Mouse (Mus musculus): ENCODE measurements around the gene Tmem59l.

Gene Tmem59l

DNA sequence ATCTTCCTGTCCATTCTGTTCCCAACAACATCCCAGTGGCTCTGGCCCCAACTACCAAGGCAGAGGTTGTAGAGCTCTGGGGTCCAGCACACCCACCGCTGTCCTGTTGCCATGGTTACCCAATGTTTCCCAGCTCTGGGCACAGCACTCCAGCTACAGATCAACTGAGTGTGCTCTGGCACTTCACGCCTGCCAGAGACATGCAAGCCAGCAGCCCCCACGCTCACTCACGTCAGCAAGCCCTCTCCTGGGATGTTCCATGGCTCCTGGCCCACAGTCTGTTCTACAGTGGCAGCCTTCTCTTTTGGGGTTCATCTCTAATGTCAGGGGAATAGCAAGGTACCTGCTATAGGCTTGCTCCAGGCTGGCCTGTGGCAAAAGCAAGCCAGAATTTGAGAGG is 23.9 kb downstream of the Tmem59l start:
- DNase-seq (ENCODE audit: low read depth in 1 of 2, low spot score in 2 of 2), result no peak

DNA sequence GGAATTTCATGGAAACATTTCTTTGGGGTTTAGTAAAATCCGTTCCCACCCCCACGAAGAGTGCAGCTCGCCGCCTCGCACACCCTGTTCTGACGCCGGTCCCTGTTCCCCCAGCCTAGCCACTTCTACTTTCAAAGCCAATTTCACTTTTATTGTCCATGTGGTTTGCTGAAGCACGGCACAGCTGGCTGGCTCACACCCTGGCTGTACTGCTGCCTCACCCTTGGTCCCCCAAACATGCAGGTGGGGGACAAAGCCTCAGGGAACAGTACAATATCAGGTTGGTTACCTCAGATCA is 24.7 kb downstream of the Tmem59l start:
- DNase-seq (ENCODE audit: low read depth in 1 of 2, low spot score in 2 of 2), result no peak

DNA sequence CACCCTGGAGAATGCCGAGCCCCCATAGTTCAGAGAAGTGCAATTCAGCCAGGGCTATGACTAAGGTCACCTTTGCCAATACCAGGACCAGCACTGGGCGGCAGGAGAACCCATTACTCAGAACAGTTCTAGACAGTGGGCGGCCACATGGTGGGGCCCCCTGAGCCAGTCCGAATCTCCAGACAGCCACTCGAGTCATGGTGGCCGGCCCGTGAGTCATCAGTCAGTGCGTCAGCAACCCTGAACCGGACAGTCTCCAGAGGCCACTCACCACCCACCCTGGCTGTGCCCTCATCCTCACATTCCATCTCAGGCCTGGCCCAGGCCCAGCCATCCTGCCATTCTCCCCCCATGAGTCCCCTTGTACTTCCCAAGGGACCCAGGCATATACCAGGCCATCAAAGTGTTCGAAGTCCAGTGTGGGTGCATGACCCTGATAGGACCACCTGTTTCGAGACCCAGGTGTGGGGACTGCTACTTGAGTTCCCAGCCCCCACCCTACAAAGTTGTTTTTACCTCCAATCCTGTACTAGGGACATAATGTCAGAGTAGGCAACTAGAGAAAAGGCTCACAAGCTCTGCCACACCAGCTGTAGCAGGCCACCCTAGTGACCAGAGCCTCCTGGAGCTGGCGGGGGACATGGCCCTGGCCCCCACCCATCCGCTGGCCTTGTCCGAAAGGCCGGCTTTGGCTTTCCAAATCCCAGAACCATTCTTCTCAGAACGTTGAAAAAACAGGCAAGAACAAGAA is 25.2 kb downstream of the Tmem59l start:
- DNase-seq (ENCODE audit: low read depth in 1 of 2, low spot score in 2 of 2), result no peak

DNA sequence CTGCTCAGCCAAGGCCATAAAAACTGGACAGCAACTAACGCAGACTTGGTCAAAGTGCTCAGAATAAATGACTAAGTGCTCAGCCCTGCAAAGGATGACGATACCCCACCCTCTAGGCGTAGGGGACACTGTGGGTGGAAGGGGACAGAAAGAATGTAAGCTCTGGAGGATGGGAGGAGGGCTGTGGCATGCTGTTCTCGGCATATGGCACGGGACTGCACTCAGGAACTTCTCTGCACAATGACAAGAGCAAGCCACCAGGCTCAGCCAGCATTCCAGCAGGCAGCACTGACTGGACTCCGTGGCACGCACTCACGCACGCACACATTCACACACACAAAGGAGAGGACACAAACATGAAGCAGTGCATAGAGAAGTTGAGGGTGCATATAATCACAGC is 26.6 kb downstream of the Tmem59l start:
- no peak for DNase-seq (ENCODE audit: low read depth in 1 of 2, low spot score in 2 of 2)

DNA sequence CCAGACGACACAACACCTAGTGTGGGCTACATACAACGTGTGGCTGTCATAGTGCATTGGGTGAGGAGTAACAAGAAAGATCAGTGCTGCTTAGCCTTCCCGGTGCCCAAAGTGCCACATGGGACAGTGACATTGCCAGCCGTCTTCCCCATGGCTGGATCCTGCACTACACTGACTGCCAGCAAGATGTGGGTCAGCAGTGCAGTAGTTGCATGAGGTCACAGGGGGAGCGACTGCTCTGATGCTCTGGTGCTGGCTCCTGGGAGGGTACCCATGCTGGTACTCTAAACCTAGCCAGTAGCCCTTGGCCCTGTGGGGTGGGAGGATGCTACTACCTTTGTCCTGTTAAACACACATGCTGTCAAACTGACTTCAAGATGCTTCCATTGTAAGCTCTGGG is 27.0 kb downstream of the Tmem59l start:
- DNase-seq (ENCODE audit: low read depth in 1 of 2, low spot score in 2 of 2), result no peak

DNA sequence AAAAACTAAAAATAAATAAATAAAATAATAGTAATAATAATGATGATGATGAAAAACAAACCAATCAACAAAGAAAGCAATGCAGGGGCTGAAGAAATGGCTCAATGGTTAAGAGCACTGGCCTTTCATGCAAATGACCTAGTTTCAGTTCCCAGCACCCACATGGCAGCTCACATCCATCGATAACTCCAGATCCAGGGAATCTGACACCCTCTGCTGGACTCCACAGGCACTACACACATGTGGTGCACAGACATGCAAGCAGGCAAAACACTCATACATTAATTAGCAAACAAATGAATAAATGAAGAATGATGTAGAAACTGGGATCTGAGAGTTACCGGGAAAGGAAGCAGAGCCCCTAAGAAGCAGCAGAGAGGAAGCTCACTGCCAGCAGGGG is 27.5 kb downstream of the Tmem59l start:
- no peak for DNase-seq (ENCODE audit: low read depth in 1 of 2, low spot score in 2 of 2)

DNA sequence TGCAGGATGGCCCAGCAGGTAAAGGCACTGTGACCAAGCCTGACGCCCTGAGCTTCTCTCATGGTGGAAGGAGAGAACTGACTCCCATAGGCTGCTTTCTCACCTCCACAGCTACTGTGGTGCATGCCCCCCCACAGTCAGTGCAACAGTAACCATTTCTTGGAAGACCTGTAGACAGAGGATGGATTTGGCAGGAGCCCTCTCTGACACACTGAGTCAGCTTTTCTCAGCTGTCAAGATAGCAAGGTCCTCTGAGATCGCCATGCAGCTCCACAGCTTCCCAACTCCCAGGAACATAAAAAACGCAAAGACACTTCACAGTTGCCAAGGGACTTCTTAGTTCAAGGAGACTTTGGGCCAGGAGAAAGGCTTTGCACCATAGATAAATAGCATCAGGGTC is 28.7 kb downstream of the Tmem59l start:
- DNase-seq (ENCODE audit: low read depth in 1 of 2, low spot score in 2 of 2), result no peak

DNA sequence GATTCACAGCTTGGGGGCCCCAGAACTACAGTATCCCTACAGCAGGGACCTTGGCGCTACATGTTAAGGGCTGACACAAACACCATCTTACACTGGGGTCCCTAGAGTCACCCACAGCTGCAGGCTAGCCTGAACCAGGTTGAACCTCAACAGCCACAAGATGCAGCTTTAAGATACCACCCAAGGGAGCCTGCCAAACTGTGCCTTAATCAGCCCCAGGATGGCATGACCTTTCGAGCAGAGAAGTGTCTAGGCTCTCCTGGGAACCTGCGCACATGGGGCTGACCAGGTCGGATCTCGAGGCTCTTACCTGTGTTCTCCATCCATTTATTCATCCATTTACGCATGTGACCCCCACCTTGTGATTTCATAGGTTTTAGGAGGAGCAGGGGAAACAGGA is 29.3 kb downstream of the Tmem59l start:
- DNase-seq (ENCODE audit: low read depth in 1 of 2, low spot score in 2 of 2), result no peak

DNA sequence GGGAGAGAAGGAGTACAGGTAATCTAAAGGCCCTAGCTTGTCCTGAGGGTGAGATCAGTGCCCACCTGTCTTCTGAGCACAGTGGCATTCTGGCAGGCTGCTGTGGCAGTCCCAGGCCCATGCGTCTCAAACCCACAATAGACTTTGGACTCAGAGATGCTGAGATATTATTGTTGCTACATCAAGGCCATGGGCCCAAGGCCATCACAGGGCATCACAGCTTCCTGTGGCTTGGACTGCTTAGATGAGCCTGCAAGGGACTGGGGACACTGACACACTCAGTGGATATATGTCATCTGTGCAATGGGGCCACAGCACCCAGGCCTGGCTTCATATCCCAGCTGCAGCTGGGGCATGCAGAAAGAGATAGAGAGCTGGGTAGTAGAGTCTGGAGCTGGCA is 30.2 kb downstream of the Tmem59l start:
- no peak for DNase-seq (ENCODE audit: low read depth in 1 of 2, low spot score in 2 of 2)

DNA sequence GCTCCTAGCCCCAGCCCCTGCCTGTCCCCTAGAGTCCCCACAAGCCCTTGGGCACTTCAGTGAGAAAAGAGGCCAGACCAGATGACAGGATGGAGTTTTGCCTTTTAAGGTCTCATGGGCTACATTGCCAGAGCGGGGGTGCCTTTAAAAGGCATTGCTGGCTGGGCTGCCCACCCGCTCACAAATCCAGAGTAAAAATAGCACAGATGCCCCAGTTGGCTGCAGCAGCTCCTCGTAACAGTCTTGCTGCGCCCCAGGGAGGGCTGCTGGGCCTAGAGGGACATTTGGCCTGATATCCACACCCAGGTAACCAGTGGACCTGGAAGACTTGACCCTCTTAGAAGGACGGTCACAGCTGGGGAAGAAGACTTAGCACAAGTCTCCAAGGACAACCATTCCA is 33.3 kb downstream of the Tmem59l start:
- no peak for DNase-seq (ENCODE audit: low read depth in 1 of 2, low spot score in 2 of 2)

DNA sequence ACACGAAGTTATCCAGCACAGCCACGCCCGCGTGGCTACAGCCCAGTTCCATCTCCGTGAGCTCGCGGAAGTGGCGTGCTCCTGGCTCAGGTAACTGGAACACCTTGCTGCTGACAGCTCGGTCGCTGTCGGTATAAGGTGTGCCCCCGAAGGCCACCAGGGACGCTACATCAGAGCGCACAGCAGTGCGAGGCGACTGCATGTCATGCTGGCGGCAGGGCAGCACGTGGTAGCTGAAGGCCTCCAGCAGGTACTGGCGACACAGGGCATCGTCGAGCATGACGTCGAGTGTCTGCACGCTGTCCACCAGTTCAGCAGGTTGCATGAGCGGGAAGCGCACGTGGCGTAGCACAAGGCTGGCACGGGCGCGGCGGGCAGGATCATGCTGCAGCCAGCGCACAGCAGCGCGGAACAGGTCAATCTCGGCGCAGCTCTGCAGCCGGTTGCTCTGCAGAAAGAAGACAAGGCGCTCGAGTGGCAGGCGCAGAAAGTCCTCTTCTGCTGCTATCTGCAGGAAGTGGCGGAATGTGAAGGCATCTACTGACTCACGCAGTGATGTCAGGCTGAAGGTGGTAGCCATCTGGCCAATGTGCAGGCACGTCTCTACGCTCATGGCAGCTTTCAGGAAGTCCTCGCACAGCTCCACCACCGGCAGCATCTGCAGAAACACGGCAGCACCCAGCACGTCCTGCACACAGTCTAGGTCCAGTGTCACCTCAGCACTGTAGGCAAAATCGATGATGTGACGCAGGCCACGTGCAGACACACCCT is 34.8 kb downstream of the Tmem59l start:
- no peak for DNase-seq (ENCODE audit: low read depth in 1 of 2, low spot score in 2 of 2)

DNA sequence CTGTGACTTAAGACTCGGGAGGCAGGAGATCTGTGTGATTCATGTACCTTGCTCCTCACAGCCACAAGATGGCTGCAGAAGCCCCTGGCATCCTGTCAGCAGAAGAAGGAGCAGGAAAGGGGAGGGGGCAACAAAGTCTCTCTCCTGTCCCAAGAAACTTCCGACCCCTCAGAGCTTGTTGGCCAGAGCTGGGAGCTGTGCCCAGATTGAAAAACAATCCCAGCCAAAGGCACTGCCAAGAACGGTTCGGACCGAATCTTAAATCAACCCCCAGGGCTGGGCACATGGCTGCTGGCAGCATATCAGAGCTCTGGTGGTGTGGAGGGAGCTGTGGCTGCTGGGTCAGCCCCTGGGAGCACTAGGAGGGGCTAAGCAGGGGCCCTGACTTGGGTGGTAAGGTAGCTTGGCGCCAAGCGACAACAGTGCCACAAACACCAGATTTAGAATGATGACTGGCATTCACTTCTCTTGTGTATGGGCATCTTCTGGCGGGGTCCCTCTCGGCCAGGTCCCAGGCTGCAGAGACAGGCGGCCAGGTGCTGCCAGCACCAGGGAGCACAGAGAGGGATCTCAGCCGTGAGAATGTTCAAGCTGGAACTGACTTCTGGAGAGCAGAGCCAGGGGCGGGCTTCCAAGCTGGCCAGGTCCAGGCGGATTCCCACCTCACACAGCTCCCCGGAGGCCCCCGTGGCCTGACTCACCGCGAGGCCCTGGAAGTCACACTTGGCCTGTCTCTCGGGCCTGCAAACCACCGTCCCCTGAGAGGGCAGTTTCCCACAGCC is 39.3 kb downstream of the Tmem59l start:
- DNase-seq (ENCODE audit: low read depth in 1 of 2, low spot score in 2 of 2), result no peak

DNA sequence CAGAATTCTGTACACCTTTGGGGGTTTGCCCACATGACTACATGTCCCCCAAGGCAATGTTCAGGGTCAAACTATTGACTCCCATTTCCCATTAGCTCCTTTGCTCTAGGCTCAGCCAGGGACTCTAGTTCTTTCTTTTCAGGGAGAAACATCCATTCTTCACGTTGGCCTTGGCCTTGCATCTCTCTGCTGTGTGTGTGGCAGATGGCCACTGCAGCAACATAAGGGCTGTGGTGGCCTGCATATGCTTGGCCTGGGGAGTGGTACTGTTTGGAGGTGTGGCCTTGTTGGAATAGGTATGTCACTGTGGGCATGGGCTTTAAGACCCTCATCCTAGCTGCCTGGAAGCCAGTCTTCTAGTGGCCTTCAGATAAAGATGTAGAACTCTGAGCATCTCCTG is 41.2 kb downstream of the Tmem59l start:
- DNase-seq (ENCODE audit: low read depth in 1 of 2, low spot score in 2 of 2), result no peak

DNA sequence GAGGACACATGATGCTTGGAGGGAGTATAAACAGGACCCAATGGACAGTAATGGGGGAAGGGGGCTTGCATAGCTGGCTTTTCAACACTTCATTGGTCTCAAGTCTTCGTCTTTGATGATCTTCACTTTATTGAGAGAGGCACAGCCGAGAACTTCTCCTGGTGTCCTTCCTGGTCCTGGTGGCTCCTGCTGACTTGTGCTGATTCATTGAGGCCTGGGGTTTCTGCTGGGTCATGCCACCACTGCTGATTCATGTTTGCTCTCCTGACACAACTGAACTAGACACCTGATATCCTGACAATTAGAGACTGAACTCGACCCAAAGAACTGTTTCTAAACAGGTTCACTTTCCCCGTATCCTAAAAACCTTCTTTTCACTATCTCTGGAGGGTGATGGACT is 43.8 kb downstream of the Tmem59l start:
- DNase-seq (ENCODE audit: low read depth in 1 of 2, low spot score in 2 of 2), result no peak

DNA sequence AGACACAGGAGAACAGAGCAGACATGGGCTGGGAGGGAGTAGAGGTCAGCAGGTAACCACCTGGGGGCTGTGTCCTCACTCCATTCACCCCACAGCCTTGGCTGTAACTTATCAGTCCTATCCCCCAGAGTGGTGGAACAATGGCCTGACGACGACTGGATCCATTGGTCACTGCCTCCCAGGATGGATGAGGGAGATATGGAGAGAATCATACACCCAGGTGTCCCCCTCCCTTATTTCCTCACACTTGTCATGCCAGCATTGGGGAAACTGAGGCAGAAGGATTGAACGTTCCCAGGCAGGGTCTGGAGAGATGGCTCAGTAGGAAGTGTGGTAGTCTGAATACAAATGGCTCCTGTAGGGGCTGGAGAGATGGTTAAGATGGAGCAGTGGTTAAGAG is 45.6 kb downstream of the Tmem59l start:
- no peak for DNase-seq (ENCODE audit: low read depth in 1 of 2, low spot score in 2 of 2)

DNA sequence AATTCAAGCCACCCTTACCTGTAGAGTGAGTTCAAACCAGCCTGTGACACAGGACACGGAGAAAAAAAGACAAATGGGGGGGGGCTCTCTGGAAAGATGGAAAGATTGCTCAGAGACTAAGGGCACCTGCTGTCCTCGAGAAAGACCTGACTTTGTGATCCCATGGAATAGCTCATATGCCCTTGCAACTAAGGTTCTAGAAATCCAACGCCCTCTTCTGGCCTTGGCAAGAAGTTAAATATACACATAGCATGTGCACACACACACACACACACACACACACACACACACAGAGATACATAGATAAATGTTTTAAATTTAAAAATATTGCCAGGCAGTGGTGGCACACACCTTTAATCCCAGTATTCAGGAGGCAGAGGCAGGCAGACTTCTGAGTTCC is 46.9 kb downstream of the Tmem59l start:
- DNase-seq (ENCODE audit: low read depth in 1 of 2, low spot score in 2 of 2), result no peak

DNA sequence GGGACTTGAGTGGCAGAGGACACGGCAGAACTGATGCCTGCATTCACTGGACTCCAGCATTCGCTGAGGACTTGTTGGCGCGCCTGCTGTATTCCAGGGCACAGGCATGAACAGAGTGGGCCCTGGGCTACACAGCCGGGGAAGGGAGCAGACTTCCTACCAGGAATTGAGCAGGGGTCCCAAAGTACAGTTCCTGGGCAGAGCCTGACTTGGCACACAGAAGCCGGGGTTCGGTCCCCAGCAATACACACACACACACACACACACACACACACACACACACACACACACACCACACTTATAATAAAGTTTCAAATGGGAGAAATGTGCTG is 47.3 kb downstream of the Tmem59l start:
- no peak for DNase-seq (ENCODE audit: low read depth in 1 of 2, low spot score in 2 of 2)

DNA sequence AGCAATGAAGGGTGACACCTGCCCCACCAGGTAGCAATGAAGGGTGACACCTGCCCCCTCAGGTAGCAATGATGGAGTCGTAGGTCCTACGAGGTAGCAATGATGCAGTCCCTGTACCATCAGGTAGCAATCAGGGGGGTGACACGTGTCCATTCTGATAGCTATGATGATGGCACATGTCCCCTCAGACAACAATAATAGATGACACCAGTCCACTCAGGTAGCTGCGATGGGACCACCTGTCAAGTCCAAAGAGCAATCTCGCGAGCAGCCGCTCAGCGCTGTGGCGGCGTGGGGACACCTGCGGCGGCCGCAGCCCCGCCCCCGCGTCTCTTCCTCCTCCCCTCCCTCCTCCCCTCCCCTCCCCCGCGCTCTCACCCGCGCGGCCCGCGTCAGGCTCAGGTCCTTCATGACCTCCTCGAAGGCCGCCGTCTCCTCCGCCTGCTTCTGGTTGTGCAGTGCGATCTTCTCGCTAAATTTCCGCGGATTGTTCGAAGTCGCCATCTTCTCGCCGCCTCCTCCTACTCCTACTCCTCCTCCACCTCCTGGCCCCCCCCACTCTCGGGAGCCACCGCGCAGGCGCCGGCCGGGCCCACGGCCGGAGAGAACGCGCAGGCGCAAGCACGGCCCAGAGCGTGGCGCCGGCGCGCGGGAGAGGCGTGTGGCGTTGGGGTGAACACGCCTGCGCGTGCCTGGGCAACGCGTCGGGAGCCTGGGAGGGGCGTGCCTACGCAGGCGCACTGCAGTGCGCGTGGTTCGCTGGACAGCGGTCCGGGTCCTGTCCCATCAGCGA is 47.9 kb downstream of the Tmem59l start, which contains the start of gene Crtc1:
Gene Crtc1 (minus strand): TSS at position 525 of the 793 bp plus-strand sequence.
- DNase-seq (ENCODE audit: low read depth in 1 of 2, low spot score in 2 of 2), result peak; percentile 93 to 98

DNA sequence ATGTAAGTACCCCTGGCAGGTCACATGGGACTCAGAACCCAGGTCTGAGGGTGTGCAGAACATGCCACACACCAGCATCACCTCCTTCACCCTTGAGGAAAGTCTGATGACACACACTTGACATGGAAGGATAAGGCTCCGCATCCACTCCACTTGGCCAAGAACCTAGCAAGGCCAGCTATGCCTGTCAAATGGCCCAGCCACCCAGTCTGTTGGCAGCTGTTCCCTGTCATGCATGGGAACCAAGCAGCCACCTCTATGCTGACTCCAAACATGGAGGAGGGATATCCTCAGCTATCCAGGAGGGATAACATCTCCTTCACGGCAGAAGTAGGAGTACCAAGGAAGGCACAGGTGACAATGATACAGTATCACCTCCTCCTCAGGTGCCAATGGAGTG is 48.7 kb downstream of the Tmem59l start:
- no peak for DNase-seq (ENCODE audit: low read depth in 1 of 2, low spot score in 2 of 2)

DNA sequence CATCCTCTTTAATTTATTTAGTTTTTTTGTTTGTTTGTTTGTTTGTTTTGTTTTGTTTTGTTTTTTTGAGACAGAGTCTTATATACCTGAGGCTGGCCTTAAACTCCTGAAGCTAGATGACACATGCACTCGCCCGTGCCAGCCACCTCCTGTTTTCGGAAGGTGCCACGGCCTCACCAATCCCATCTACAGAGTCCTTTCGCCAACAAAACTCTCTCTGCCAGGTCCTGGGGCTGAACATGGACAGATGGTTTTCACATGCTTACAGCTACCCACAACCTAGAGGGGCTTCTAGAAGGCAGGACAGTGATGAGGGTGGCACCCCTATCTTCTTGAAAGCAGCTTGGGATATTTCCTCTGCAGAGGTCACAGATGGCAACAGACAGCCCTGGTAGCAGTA is 52.0 kb downstream of the Tmem59l start:
- no peak for DNase-seq (ENCODE audit: low read depth in 1 of 2, low spot score in 2 of 2)

Measured in monocyte, adult 2 months (primary cell).